Comparison of ENCODE assay signal across 29 mouse cellular contexts in genomic region chr1:81967746-81968295, GRCm38 (mm10).
DNase-seq lines count a peak whose midpoint lies in the region; ATAC-seq lines count a peak whose summit lies in the region.
"Had no signal": no experiment of that assay in that cellular context is flagged by ENCODE, and none has a peak within 500 bp of the region (broad histone marks: within the 10 kb centered on the region; RNA-seq: fewer than 3 reads in every experiment).

No protein-coding gene starts in this region.

- H3K4me3 ChIP-seq in forebrain, embryonic 16.5 days (replicated peaks; ENCODE audit: low read length): no peak overlapping the region
- H3K4me3 ChIP-seq: erythroblast, embryonic 14.5 days; heart, adult 2 months; heart, embryonic 12.5 days; hindbrain, embryonic 10.5 days; hindbrain, embryonic 15.5 days; kidney, embryonic 15.5 days; left cerebral cortex, adult 2 months; limb, embryonic 12.5 days; megakaryocyte, embryonic 14.5 days; midbrain, embryonic 12.5 days; myocyte; neural tube, embryonic 13.5 days had no signal

- H3K27me3 ChIP-seq in forebrain, embryonic 16.5 days (replicated peaks; ENCODE audit: control insufficient read depth, insufficient read depth, low read length): no peaks in the 10 kb centered on the region
- H3K27me3 ChIP-seq: heart, embryonic 12.5 days; hindbrain, embryonic 15.5 days; kidney, embryonic 15.5 days; limb, embryonic 12.5 days; megakaryocyte, embryonic 14.5 days; midbrain, embryonic 12.5 days; neural tube, embryonic 13.5 days had no signal

- H3K4me2 ChIP-seq in forebrain, embryonic 16.5 days (ENCODE audit: low read length): no peak overlapping the region
- H3K4me2 ChIP-seq: heart, embryonic 12.5 days; hindbrain, embryonic 15.5 days; kidney, embryonic 15.5 days; limb, embryonic 12.5 days; liver, embryonic 11.5 days; midbrain, embryonic 12.5 days; neural tube, embryonic 13.5 days had no signal

- no peak overlapping the region for H3K27ac ChIP-seq in forebrain, embryonic 16.5 days (ENCODE audit: low read length)
- H3K27ac ChIP-seq: heart, adult 2 months; hindbrain, embryonic 10.5 days; hindbrain, embryonic 15.5 days; kidney, embryonic 15.5 days; left cerebral cortex, adult 2 months; limb, embryonic 12.5 days; midbrain, embryonic 12.5 days; neural tube, embryonic 13.5 days had no signal

- H3K4me1 ChIP-seq in forebrain, embryonic 16.5 days (replicated peaks; ENCODE audit: control insufficient read depth, insufficient read depth, low read length): peaks cover 8% of the 10 kb centered on the region
- H3K4me1 ChIP-seq: heart, embryonic 12.5 days; hindbrain, embryonic 10.5 days; hindbrain, embryonic 15.5 days; kidney, embryonic 15.5 days; limb, embryonic 12.5 days; megakaryocyte, embryonic 14.5 days had no signal

- WGBS in forebrain, embryonic 16.5 days: 38% methylated on average over 1 of the region's 1 CpGs

- peak; percentile 7 for DNase-seq in layer of hippocampus, adult 11-12 months (ENCODE audit: low spot score)
- DNase-seq in layer of hippocampus, adult 9-10 months (ENCODE audit: low spot score): no peak
- DNase-seq in Muller cell, postnatal 12 days (ENCODE audit: inconsistent ontology term): peak; percentile 99
- peak; percentile 1 for DNase-seq in R1 (ENCODE audit: low read depth, low spot score)
- no peak for DNase-seq in heart, postnatal 14 days
- DNase-seq: adrenal gland, postnatal 10 days; B cell, adult 2 months; cerebellum, adult 2 months; cerebellum, postnatal 14 days; gastrocnemius, postnatal 36 days; heart, adult 2 months; kidney, adult 11 months; kidney, postnatal 25 days; liver, postnatal 0 days; right cerebral cortex, postnatal 14 days had no signal

- H3K9ac ChIP-seq in forebrain, embryonic 16.5 days (replicated peaks; ENCODE audit: low read depth, low read length): no peak overlapping the region
- H3K9ac ChIP-seq: heart, embryonic 12.5 days; hindbrain, embryonic 15.5 days; kidney, embryonic 15.5 days; limb, embryonic 12.5 days; liver, postnatal 0 days; midbrain, embryonic 12.5 days; neural tube, embryonic 13.5 days had no signal

- ATAC-seq in forebrain, embryonic 16.5 days: peak; percentile 43; the same call in 1 of the 2 replicates
- ATAC-seq: inflammation-experienced regulatory T-cells, adult 6 months; liver, postnatal 0 days had no signal

- no peaks in the 10 kb centered on the region for H3K9me3 ChIP-seq in forebrain, embryonic 16.5 days (ENCODE audit: control insufficient read depth, low read length)
- H3K9me3 ChIP-seq: heart, embryonic 12.5 days; hindbrain, embryonic 10.5 days; hindbrain, embryonic 15.5 days; kidney, embryonic 15.5 days; limb, embryonic 12.5 days; megakaryocyte, embryonic 14.5 days; midbrain, embryonic 12.5 days; neural tube, embryonic 13.5 days had no signal

- H3K36me3 ChIP-seq in forebrain, embryonic 16.5 days (ENCODE audit: control insufficient read depth, insufficient read depth): no peaks in the 10 kb centered on the region
- H3K36me3 ChIP-seq: heart, embryonic 12.5 days; hindbrain, embryonic 10.5 days; hindbrain, embryonic 15.5 days; kidney, embryonic 15.5 days; limb, embryonic 12.5 days; midbrain, embryonic 12.5 days; neural tube, embryonic 13.5 days had no signal

- intact Hi-C loops in heart, postnatal 14 days (cut with DNase I): no loop called here

Comparison
In these comparisons a context has a peak if more than half of its experiments do, and no peak if none do; other contexts are left out.
1. DNase-seq: peak in layer of hippocampus, adult 11-12 months (single experiment), Muller cell, postnatal 12 days (single experiment) and R1 (single experiment); none in layer of hippocampus, adult 9-10 months (single experiment) and heart, postnatal 14 days (0 of 2).